Mouse (Mus musculus) E14TG2a.4 (cell line): ENCODE measurements around the gene Dcaf6.

ENCODE experiments used
- CTCF ChIP-seq: conservative IDR thresholded peaks from 2 replicates; pipeline ENCODE4 v1.5.1; 2014; ENCODE audit warnings: low read length
- NANOG ChIP-seq: IDR thresholded peaks from 2 replicates; pipeline ENCODE4 v1.6.1; 2014; ENCODE audit warnings: borderline replicate concordance, low read length, mixed read lengths
- POU5F1 ChIP-seq: IDR thresholded peaks from 2 replicates; pipeline ENCODE4 v1.6.1; 2014; ENCODE audit warnings: low read length, borderline replicate concordance

GRCm38 (mm10) chr1:165365057-165365456 is 95.2 kb downstream of the Dcaf6 start:
- TF ChIP-seq CTCF = peak; percentile 47
- TF ChIP-seq NANOG = no peak
- no peak for TF ChIP-seq POU5F1
